Mouse (Mus musculus) brain, embryonic 14.5 days (tissue): ENCODE results near the gene Hipk2.

Source experiments
- CTCF ChIP-seq: fragments of 200-500 bp; IDR thresholded peaks from 2 replicates; pipeline ENCODE4 v1.5.1; 2012; ENCODE audit warnings: inconsistent platforms, mild to moderate bottlenecking, moderate library complexity, borderline replicate concordance; ENCODE audit not compliant: insufficient read depth, insufficient read length; ENCODE audit errors: extremely low read depth
- POLR2A ChIP-seq: fragments of 200-500 bp; IDR thresholded peaks from 2 replicates; pipeline ENCODE4 v1.6.1; 2012; ENCODE audit warnings: mild to moderate bottlenecking, inconsistent platforms, borderline replicate concordance; ENCODE audit not compliant: poor library complexity, insufficient read depth, insufficient read length, severe bottlenecking; ENCODE audit errors: extremely low read depth

DNA sequence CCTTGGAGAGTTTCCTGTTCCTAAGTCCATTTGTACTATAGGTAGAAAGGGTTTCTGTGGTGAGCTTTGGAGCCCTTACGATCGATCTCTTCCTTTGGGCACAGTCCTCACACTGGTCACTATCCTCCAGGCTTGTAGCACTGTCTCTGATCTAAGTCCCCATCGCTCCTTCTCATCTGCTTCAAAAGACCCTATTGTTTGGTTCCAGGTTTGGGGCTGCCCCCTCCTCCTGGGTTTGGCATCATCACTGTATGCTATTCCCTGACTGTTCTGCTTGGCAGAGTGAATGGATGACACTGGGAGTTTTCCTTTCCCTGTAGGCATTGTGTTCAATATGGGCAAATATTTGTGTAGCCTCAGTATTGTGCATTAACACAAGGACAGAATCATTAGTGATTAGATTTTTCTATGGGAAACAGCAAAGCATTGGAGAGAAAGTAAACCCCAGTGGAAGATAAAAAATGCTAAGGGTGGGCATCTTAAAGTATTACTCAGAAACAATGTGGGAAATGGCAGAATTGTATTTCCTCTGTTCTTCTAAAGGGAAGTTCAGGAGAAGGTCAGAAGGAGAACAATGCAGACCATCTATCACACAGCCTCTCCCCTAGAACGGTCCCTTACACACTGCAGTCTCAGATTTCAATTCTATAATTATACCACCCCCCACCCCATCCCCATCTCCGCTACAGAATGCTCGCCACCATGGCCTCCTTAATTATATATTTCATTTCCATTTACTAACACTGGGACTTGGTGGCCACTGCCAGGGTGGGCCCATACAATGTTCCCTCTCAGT is 114.9 kb downstream of the Hipk2 start:
- TF ChIP-seq CTCF (no peak), POLR2A (no peak)
